Mouse (Mus musculus) heart, embryonic 13.5 days (tissue): ENCODE results near the gene Man2a1. TPM values are rescaled to one million over a fixed set of nuclear protein-coding genes. Genes with fewer than 3 reads are reported as not detected.

Experiments
- polyA plus RNA-seq: library from polyadenylated mRNA; unstranded; fragments of >200 nt; fragmentation: Nextera tagmentation; extraction: Ambion mirVana; gene quantifications from 2 replicates; pipeline ENCODE4 v1.2.1, GENCODE M21; 2015

Man2a1 gene
- polyA plus RNA-seq, 1 experiment from 2014 or later, result 4.4 TPM

Other genes starting within 250 kb of the Man2a1 start
- gene 4930583I09Rik, start 235.3 kb downstream of the Man2a1 start, polyA plus RNA-seq, result not detected in 2 replicates